Mouse (Mus musculus) cerebellum, adult (tissue): ENCODE data around the gene Olfr731.

ENCODE experiments used
- ATAC-seq: cut with Nextera tagmentation; 2 replicates; pipeline ENCODE4 v1.9.2; 2017; ENCODE audit warnings: mild to moderate bottlenecking, moderate library complexity, mixed read lengths; ENCODE audit not compliant: insufficient number of reproducible peaks, low FRiP score, low TSS enrichment

Gene Olfr731

GRCm38 (mm10) chr14:50241766-50242165 is at the start of gene Olfr731:
Olfr731 (minus strand) TSS chr14:50241866.
- ATAC-seq: no peak

DNA sequence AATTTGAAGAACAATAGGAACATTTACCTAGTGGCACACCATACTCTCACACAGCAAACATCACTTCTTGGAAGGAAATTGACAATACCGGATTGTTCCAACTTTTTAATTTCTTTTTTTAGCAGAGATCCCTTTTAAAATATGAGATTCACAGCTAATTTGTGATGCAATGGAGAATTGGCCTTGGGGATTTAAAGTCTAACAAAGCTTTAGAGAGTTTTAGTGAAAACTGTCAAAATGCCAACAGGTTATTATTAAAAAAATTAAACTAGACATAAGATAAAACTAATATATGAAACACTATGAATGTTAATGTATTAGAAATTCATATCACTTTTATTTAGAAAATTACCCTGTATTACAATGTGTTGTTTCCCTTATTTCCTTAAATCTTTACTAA is 42.4 kb upstream of the Olfr731 start, which contains the start of gene Olfr732:
Gene Olfr732 (minus strand): TSS at position 101 of the 400 bp plus-strand sequence.
- no peak for ATAC-seq

GRCm38 (mm10) chr14:50188098-50188497 is 53.6 kb downstream of the Olfr731 start, which contains the start of gene Olfr730:
Olfr730 (minus strand) TSS chr14:50188198.
- no peak for ATAC-seq
